Mouse (Mus musculus) naive thymus-derived CD4-positive, alpha-beta T cell, adult 5 months (primary cell): ENCODE measurements around the gene Abca14. TPM values are rescaled to one million over a fixed set of nuclear protein-coding genes. Genes with fewer than 3 reads are reported as not detected.

ENCODE experiments used
- polyA plus RNA-seq: library from polyadenylated mRNA; unstranded; fragments of 100-300 nt; shearing (Covaris generic); gene quantifications from one replicate; pipeline ENCODE4 v1.2.1, GENCODE M21; 2017

Abca14 gene
- polyA plus RNA-seq = not detected

DNA sequence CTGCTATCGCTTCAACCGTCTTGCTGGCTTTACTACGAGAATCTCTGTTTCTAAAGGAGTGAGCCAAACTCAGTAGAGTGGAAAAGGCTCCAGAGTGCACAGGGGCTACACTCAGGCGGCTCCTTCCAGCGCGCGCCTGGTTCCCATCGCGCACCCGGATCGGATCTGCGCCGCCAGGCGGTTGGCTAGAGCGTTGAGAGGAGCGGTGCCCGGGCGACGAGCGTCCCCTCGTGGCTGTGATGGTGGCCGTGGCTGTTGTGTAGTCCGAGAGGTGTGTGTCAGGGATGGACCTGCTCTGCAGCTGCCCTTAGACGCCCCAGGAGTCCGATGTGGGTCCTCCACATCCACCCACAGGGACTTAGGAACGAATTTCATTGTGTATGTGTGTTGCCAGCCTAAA is at the start of gene Abca14:
TSS of gene Abca14 (plus strand) at position 173 of the 400 bp plus-strand sequence.

DNA sequence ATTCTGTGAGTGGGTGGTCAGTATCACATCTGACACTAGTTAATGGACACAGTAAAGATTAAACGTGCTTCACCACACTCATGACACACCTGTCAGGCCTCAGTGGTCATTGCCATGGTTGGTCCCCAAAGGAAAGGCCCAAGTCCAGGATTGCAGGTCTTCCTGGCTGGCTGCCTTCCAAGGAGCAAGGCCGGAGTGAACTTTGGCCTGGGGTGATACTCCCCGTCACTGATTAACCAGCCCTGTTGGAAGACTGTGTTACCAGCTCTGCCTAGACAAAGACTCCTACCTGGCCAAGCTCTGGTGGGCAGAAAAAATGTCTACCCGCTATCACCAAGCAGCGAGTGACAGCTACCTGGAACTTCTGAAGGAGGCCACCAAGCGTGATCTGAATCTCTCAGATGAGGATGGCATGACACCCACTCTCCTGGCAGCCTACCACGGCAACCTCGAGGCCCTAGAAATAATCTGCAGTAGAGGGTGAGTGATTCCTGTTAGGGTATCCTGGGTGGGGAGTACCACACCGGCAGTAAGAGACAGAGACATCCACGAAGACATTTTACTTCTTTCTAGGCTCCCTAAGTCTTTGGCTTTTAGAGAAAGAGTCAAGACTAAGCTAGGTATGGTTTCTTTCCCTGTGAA is 30.0 kb upstream of the Abca14 start, which contains the start of gene Anks4b:
TSS of gene Anks4b (plus strand) at position 256 of the 642 bp plus-strand sequence.

DNA sequence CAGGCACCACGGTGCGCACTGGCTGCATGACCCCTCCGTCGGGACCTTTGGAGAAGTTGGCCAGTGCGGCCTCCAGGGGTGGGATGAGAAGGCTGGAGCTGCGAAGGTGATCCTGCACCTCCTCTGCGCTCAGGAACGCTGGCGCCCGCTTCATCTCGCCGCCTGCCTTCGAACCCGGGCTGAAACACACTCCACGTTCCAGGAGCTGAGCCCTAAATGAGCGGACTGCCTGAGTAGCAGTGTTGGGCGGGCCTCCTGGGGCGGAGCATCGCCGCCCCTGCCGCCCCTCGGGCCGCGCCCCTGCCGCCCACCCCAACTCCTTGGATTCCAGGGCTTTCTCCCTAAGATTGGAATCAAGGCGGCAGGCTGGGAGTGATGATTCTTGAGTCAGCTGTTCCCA is 2.0 kb upstream of the Abca14 start, which contains the start of gene Crym:
TSS of gene Crym (minus strand) at position 341 of the 400 bp plus-strand sequence.

DNA sequence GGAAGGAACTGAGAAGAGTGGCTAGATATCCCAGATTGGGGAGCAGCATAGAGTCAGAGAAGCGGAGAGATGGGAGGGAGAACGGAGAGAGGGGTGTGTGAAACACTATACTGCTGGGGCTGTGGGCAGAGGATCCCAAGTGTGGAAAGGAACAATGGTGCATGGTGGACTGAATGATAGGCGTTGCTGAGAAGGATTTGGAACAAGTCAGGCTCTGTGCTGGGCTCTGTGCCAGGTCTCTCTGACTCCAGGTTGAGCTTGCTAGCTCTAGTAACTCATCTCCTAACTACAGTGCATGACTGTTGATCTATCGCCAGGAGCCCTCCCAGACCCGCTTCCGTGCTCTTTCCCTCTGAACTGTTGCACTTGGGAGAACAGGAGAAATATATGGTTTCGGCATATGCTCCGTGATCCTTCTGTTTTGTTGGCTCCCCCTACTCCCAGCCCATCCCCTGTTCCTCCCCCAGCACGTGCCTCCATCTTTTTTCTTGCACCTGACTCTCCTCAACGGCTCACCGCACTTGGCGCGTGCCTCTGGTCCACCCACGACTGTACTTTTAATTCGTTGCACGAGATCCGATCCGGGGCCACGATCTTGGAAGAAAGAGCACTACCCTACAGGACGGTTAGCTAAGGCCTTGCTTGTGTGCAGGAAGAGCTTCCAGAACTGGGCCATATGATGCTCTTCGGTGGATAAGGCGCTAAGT is 124.5 kb downstream of the Abca14 start, which contains the start of gene Abca15:
TSS of gene Abca15 (plus strand) at position 584 of the 707 bp plus-strand sequence.

Other genes with a start within 250 kb of the Abca14 start
- 0.12 TPM for gene Dnah3, start 108.7 kb upstream of the Abca14 start, polyA plus RNA-seq
- gene Tmem159, start 101.6 kb upstream of the Abca14 start, polyA plus RNA-seq = 0.58 TPM
- not detected for gene Zp2, start 58.7 kb upstream of the Abca14 start, polyA plus RNA-seq
- not detected for gene Anks4b, start 30.1 kb upstream of the Abca14 start, polyA plus RNA-seq
- gene Crym, start 1.9 kb upstream of the Abca14 start, polyA plus RNA-seq = not detected
- not detected for gene Abca15, start 124.7 kb downstream of the Abca14 start, polyA plus RNA-seq
- not detected for gene Abca16, start 205.7 kb downstream of the Abca14 start, polyA plus RNA-seq